Mouse (Mus musculus): ENCODE data around the gene Cib2. TPM values are rescaled to one million over a fixed set of nuclear protein-coding genes. Genes with fewer than 3 reads are reported as not detected.

Cib2 gene
- polyA plus RNA-seq, 1 experiment, result 1.3 TPM

- H3K4me2 ChIP-seq (ENCODE audit: low read depth), result no peak overlapping the region
- TF ChIP-seq SRF (IDR thresholded peaks at IDR 0.05; ENCODE audit: control insufficient read depth, insufficient read length, low read depth) (no peak), MYOG (IDR thresholded peaks at IDR 0.05; ENCODE audit: control insufficient read depth in 1 of 3, insufficient read depth in 1 of 3, insufficient read length in 2 of 3, low read depth in 2 of 3) (no peak), POLR2AphosphoS2 (IDR thresholded peaks at IDR 0.05; ENCODE audit: insufficient read length, low read depth) (no peak), USF1 (IDR thresholded peaks at IDR 0.05; ENCODE audit: low read depth) (no peak), REST (IDR thresholded peaks at IDR 0.05; ENCODE audit: insufficient read depth, insufficient read length) (no peak), TCF3 (IDR thresholded peaks at IDR 0.05; ENCODE audit: insufficient read length, low read depth) (no peak), CEBPB (IDR thresholded peaks at IDR 0.05; ENCODE audit: insufficient read depth, poor library complexity, severe bottlenecking) (no peak), TCF12 (IDR thresholded peaks at IDR 0.05; ENCODE audit: insufficient read depth, poor library complexity, severe bottlenecking) (no peak), E2F4 (IDR thresholded peaks at IDR 0.05; ENCODE audit: insufficient read depth) (no peak), POLR2A (IDR thresholded peaks at IDR 0.05; ENCODE audit: insufficient read length, low read depth) (no peak), MAX (IDR thresholded peaks at IDR 0.05; ENCODE audit: low read depth) (no peak), MYOD1 (IDR thresholded peaks at IDR 0.05; ENCODE audit: control insufficient read depth in 1 of 3, insufficient read length in 2 of 3, low read depth in 2 of 3) (no peak)
- H3K36me3 ChIP-seq (ENCODE audit: control insufficient read depth, insufficient read depth), result no peaks in the 10 kb centered on the region
- H3K27me3 ChIP-seq (ENCODE audit: control insufficient read depth, insufficient read depth, insufficient read length), result no peaks in the 10 kb centered on the region
- H3K4me3 ChIP-seq, result no peak overlapping the region
- no peaks in the 10 kb centered on the region for H3K79me2 ChIP-seq (ENCODE audit: control insufficient read depth, insufficient read depth)
- H3ac ChIP-seq (ENCODE audit: control insufficient read depth, insufficient read length), result no peak overlapping the region
These were observed 12.5 kb downstream of the Cib2 start for GRCm38 (mm10) chr9:54547536-54547935.

GRCm38 (mm10) chr9:54544954-54545315 lies 15.1 kb downstream of the Cib2 start:
- peaks cover 3% of the 10 kb centered on the region for H3K27me3 ChIP-seq (ENCODE audit: control insufficient read depth, insufficient read depth, insufficient read length)
- TF ChIP-seq POLR2AphosphoS2 (IDR thresholded peaks at IDR 0.05; ENCODE audit: insufficient read length, low read depth), result no peak
- no peak for TF ChIP-seq SRF (IDR thresholded peaks at IDR 0.05; ENCODE audit: control insufficient read depth, insufficient read length, low read depth)
- no peak for TF ChIP-seq REST (IDR thresholded peaks at IDR 0.05; ENCODE audit: insufficient read depth, insufficient read length)
- no peak for TF ChIP-seq POLR2A (IDR thresholded peaks at IDR 0.05; ENCODE audit: insufficient read length, low read depth)
- TF ChIP-seq TCF12 (IDR thresholded peaks at IDR 0.05; ENCODE audit: insufficient read depth, poor library complexity, severe bottlenecking), result no peak
- TF ChIP-seq TCF3 (IDR thresholded peaks at IDR 0.05; ENCODE audit: insufficient read length, low read depth), result no peak
- TF ChIP-seq E2F4 (IDR thresholded peaks at IDR 0.05; ENCODE audit: insufficient read depth), result no peak
- TF ChIP-seq MYOG (IDR thresholded peaks at IDR 0.05; ENCODE audit: control insufficient read depth in 1 of 3, insufficient read depth in 1 of 3, insufficient read length in 2 of 3, low read depth in 2 of 3), result no peak
- no peak for TF ChIP-seq CEBPB (IDR thresholded peaks at IDR 0.05; ENCODE audit: insufficient read depth, poor library complexity, severe bottlenecking)
- no peak for TF ChIP-seq MAX (IDR thresholded peaks at IDR 0.05; ENCODE audit: low read depth)
- no peak for TF ChIP-seq USF1 (IDR thresholded peaks at IDR 0.05; ENCODE audit: low read depth)
- TF ChIP-seq MYOD1 (IDR thresholded peaks at IDR 0.05; ENCODE audit: control insufficient read depth in 1 of 3, insufficient read length in 2 of 3, low read depth in 2 of 3), result no peak
- no peaks in the 10 kb centered on the region for H3K79me2 ChIP-seq (ENCODE audit: control insufficient read depth, insufficient read depth)
- no peak overlapping the region for H3ac ChIP-seq (ENCODE audit: control insufficient read depth, insufficient read length)
- no peaks in the 10 kb centered on the region for H3K36me3 ChIP-seq (ENCODE audit: control insufficient read depth, insufficient read depth)
- H3K4me2 ChIP-seq (ENCODE audit: low read depth), result no peak overlapping the region
- H3K4me3 ChIP-seq, result no peak overlapping the region

DNA sequence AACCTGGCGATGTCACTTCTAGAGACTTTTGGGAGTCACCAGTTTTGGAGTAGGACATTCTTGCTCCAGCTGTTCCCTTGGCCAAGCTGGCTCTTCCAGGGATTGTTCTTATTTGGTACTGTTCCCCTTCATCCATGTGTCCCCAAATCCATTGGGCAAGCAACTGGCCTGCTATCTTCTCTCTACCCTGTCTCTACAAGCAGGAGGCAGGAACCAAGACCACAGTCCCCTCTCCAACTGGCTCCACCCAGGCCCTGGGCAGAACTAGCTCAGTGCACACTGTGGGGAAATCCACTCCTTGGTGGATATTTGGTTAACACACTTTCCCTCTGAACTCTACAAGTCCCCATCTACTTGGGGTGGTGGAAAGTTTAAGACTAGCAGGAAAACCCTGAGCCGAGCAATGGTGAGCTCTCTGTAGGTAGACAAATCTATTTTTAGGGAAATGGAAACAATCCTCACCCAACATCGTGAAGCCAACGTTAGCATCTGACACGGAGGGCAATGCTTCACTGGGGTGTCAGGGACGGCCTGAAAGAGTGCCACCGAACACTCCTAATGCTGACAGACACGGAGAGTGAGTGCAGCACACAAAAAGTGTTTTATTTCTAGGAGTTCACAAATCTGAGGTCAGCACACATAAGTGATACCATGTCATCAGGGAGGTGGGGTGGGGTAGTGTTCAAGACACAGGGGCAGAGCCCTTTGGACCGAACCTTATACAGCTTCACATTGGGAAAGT lies 15.6 kb downstream of the Cib2 start:
- H3K36me3 ChIP-seq (ENCODE audit: control insufficient read depth, insufficient read depth), result no peaks in the 10 kb centered on the region
- TF ChIP-seq TCF3 (IDR thresholded peaks at IDR 0.05; ENCODE audit: insufficient read length, low read depth) (no peak), MYOG (IDR thresholded peaks at IDR 0.05; ENCODE audit: control insufficient read depth in 1 of 3, insufficient read depth in 1 of 3, insufficient read length in 2 of 3, low read depth in 2 of 3) (no peak), POLR2A (IDR thresholded peaks at IDR 0.05; ENCODE audit: insufficient read length, low read depth) (no peak), MAX (IDR thresholded peaks at IDR 0.05; ENCODE audit: low read depth) (no peak), TCF12 (IDR thresholded peaks at IDR 0.05; ENCODE audit: insufficient read depth, poor library complexity, severe bottlenecking) (no peak), USF1 (IDR thresholded peaks at IDR 0.05; ENCODE audit: low read depth) (no peak), SRF (IDR thresholded peaks at IDR 0.05; ENCODE audit: control insufficient read depth, insufficient read length, low read depth) (no peak), CEBPB (IDR thresholded peaks at IDR 0.05; ENCODE audit: insufficient read depth, poor library complexity, severe bottlenecking) (no peak), REST (IDR thresholded peaks at IDR 0.05; ENCODE audit: insufficient read depth, insufficient read length) (no peak), POLR2AphosphoS2 (IDR thresholded peaks at IDR 0.05; ENCODE audit: insufficient read length, low read depth) (no peak), MYOD1 (IDR thresholded peaks at IDR 0.05; ENCODE audit: control insufficient read depth in 1 of 3, insufficient read length in 2 of 3, low read depth in 2 of 3) (no peak), E2F4 (IDR thresholded peaks at IDR 0.05; ENCODE audit: insufficient read depth) (no peak)
- no peak overlapping the region for H3ac ChIP-seq (ENCODE audit: control insufficient read depth, insufficient read length)

GRCm38 (mm10) chr9:54540801-54541200 lies 19.2 kb downstream of the Cib2 start:
- Histone ChIP-seq H3K79me2 (ENCODE audit: control insufficient read depth, insufficient read depth) (no peaks in the 10 kb centered on the region), H3K27me3 (ENCODE audit: control insufficient read depth, insufficient read depth, insufficient read length) (peaks cover 9% of the 10 kb centered on the region), H3K4me2 (ENCODE audit: low read depth) (no peak overlapping the region), H3K36me3 (ENCODE audit: control insufficient read depth, insufficient read depth) (no peaks in the 10 kb centered on the region), H3K4me3 (no peak overlapping the region), H3ac (ENCODE audit: control insufficient read depth, insufficient read length) (no peak overlapping the region)
- TF ChIP-seq MYOG (IDR thresholded peaks at IDR 0.05; ENCODE audit: control insufficient read depth in 1 of 3, insufficient read depth in 1 of 3, insufficient read length in 2 of 3, low read depth in 2 of 3), result no peak

More for the DNA sequence above, 15.6 kb downstream of the Cib2 start:
- Histone ChIP-seq H3K27me3 (ENCODE audit: control insufficient read depth, insufficient read depth, insufficient read length) (peaks cover 4% of the 10 kb centered on the region), H3K4me2 (ENCODE audit: low read depth) (no peak overlapping the region), H3K4me3 (no peak overlapping the region), H3K79me2 (ENCODE audit: control insufficient read depth, insufficient read depth) (no peaks in the 10 kb centered on the region)

All from myocyte (in vitro differentiated cells).